Mouse (Mus musculus) cerebellum, postnatal 14 days (tissue): ENCODE results near the gene Scyl1.

ENCODE experiments used
- DNase-seq, 2 experiments: peaks; one replicate each; pipeline ENCODE4 v3.0.0; 2021; ENCODE audit warnings: mixed read lengths in 2 of 2

The Scyl1 gene

DNA sequence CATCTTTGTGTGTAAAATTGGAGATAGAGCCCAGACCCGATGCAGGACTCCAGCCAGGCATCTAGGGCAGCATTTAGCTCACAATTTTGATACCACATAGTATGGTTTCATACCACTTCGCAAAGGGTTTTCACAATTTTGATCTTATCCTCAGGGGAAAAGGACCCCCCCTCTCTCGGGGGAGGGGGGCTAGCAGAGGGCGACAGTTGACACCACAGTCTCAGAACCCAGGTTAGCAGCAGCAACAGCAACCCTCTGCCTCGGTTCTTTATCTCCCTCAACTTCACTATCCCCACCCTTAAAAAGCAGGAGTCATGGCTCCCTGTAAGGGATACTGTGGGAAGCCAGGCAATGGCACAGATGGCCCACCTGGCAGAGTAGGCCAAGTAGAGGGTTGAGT lies 58.0 kb downstream of the Scyl1 start:
- no peak for DNase-seq

DNA sequence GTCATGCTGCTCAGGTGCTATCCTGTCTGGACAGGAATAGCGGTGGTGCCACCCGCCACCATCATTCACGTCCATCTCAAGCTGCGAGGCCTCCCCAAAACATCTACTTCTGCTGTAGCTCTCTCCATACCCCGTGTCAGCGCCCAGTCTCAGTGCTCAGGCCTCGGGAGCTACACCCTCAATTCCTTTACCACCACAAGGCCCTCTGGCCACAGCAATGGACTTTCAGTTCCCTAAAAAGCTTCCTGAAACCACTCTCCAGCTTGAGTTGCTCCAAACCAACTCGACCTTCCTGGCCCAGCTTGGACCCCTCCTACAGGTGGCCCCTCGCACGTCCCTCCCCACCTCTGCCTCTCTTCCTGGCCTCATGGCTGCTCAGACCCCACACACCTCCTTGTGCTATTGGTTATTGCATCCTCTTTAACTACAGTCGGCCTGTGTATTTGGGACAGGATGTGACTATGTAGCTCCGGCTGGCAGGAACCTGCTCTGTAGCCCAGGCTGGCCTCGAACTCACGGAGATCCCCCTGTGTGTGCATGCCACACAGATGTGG lies 59.2 kb downstream of the Scyl1 start:
- no peak for DNase-seq

DNA sequence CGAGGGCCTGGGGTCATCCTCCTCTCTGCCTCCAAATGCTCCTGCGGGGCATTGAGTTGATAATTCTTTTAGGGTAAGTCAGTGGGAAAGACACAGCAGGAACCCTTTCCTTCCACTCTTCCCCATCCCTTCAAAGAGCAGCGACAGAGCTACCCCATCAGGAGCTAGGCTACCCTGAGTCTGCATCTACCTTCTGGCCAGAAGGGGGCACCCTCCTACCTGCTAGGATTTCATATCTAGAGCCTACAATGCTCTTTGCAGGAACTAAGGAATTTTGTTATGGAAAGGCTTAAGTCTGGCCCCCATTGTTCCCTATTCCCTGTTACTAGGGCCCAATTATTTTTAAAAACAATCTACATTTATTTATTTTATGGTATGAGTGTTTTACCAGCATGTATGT lies 60.0 kb downstream of the Scyl1 start:
- peak; percentile 85 to 91 for DNase-seq

- no peak for DNase-seq
Observed at GRCm38 (mm10) chr19:5710581-5710980, 60.6 kb downstream of the Scyl1 start.

- no peak for DNase-seq
Observed at GRCm38 (mm10) chr19:5710068-5710467, 61.2 kb downstream of the Scyl1 start.
